Mouse (Mus musculus): ENCODE data around the gene Evpl.

The Evpl gene

GRCm38 (mm10) chr11:116237742-116238395 lies at the start of gene Evpl:
Gene Evpl, minus strand, starts transcription at chr11:116238077.
- CTCF ChIA-PET = no interaction called here

- CTCF ChIA-PET = no interaction called here
These were observed 49.5 kb upstream of the Evpl start for GRCm38 (mm10) chr11:116287351-116287750.

DNA sequence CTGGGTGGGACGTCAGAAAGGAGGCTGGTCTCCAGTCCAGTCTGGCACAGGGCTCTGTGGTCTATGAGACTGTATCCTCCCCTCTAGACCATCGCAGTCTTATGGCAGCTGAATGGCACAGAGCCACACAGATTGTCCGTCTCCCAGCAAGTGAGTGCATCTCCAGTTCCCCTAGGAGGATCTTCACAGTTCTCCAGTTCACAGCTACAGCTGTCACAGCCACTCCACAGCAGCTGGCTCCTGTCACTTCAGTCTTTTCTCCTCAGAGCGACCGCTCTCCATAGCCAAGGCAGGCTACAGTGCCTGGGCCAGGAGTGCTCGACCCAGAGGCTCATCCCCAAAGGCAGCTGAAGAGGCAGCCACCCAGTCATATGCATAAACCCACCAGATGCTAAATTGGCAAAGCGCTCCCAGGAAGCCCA lies 47.9 kb upstream of the Evpl start:
- CTCF ChIA-PET = no interaction called here

DNA sequence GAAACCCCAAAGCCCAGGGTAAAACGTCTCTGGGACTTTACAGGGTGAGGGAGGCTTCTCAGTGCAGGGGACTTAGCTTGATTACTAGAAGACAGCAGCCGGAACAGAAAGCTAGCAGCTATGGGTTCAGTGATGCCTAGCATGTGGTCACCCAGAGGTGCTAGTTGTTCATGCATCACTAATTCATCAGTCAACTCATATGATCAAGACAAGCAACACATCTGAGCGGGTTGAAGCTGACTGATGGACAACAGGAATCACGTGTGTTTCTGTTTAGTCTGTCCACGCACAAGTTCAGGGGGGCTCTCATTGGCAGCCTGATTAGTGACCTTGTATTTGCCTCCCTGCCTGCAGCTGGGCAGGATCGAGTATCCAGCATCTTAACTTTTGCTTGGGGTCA lies 46.1 kb upstream of the Evpl start:
- CTCF ChIA-PET = interaction anchor here (0.8 kb wide), 1 partner anchor 10 kb away, joined by 3 read pairs; no protein-coding TSS in a partner anchor

DNA sequence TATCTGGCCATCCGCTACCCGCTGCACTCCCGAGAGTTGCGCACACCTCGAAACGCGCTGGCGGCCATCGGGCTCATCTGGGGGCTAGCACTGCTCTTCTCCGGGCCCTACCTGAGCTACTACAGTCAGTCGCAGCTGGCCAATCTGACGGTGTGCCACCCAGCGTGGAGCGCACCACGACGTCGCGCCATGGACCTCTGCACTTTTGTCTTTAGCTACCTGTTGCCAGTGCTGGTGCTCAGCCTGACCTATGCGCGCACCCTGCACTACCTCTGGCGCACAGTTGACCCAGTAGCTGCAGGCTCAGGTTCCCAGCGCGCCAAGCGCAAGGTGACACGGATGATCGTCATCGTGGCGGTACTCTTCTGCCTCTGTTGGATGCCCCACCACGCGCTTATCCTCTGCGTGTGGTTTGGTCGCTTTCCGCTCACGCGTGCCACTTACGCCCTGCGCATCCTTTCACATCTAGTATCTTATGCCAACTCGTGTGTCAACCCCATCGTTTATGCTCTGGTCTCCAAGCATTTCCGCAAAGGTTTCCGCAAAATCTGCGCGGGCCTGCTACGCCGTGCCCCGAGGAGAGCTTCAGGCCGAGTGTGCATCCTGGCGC lies 45.1 kb upstream of the Evpl start:
- CTCF ChIA-PET = interaction anchor here (0.6 to 0.8 kb wide), 2 partner anchors 11 kb away, joined by 3 read pairs; no protein-coding TSS in a partner anchor

DNA sequence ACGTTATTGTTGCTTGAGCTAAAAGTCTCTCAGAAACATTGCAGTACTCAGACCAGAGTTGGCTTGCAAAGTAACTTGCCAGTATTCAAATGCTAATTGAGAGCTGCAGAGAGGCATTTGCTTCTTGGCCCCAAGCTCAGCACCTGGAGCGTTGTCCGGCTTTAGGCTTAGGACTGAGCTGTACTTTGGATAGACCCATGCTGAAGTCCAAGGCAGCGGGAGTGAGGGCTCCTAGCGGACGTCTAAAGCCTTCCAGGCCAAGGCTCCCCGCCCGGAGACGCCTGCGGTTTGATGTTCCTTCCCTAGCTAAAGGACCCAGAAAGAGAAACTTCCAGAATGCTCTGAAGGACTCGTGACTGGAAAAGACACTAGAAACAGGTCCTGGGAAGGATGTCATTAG lies 44.2 kb upstream of the Evpl start:
- CTCF ChIA-PET = no interaction called here

DNA sequence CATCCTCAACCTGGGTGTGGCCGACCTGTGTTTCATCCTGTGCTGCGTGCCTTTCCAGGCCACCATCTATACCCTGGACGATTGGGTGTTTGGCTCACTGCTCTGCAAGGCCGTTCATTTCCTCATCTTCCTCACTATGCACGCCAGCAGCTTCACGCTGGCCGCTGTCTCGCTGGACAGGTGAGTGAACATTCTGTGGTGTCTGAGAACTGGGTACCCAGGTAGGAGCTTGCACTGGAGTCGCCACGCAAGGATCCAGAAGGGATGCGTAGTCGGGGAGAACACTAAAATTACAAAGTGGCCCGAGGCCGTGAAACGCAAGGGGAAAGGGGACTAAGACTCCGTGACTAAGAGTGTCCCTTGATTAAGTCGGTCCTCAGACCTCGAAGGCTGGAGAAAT lies 43.8 kb upstream of the Evpl start:
- CTCF ChIA-PET = no interaction called here

- CTCF ChIA-PET = no interaction called here
These were observed 43.1 kb upstream of the Evpl start, which contains the start of gene Galr2 for GRCm38 (mm10) chr11:116280751-116281663. Gene Galr2, plus strand, starts transcription at chr11:116280939.

GRCm38 (mm10) chr11:116277184-116277583 lies 39.3 kb upstream of the Evpl start:
- CTCF ChIA-PET = interaction anchor here (0.6 kb wide), 1 partner anchor 184 kb away, joined by 12 read pairs; no protein-coding TSS in a partner anchor

GRCm38 (mm10) chr11:116274045-116274666 lies 36.3 kb upstream of the Evpl start, which contains the start of gene Srp68:
Gene Srp68, minus strand, starts transcription at chr11:116274217.
- CTCF ChIA-PET = interaction anchor here (1.0 kb wide), 1 partner anchor 343 kb away, joined by 3 read pairs; no protein-coding TSS in a partner anchor

DNA sequence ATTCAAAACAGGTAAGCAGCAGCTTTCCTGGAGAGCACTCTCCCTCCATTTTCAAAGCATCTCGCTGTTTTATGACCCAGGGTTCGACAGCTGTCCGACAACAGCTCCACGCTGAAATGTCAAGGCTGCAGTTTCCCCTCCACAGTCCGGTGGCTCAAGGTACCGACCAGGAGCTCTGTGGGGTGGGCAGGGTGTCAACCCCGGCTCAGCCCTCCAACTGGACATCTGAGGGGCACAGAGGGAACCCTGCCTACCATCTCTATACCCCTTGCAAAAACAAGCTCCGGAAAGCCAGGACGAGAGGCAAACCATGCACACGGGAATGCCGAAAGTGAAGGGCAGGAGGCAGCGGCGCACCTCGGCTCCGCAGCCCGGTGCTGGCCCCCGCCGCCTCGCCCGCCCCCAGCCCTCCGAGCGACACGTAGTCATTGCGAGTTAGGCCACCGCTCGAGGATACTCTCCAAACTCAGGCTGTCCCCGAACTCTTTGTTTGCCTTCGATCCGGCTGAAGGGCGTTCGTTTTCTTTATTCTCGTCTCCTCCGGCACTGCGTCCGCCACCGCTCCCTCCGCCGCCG lies 35.7 kb upstream of the Evpl start:
- CTCF ChIA-PET = no interaction called here

- CTCF ChIA-PET = no interaction called here
These were observed 35.0 kb upstream of the Evpl start for GRCm38 (mm10) chr11:116272589-116273468.

DNA sequence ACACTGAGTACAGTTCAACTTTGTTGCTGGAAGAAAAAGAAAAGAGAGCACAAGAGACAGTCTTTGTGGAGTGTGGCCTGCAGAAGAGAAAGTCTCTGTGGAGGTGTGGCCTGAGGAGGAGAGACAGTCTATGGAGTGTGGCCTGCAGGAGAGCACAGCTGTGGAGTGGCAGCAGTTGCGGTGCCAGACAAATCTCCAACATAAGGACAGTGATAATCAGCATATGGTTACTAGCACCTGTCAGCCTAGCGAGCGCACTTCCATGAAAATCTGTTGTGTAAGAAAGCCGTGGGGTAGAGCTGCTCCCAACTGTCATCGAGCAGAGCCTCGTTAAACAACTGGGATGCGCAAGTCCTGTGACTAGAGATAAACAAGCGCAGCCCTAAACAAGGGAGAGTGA lies 31.7 kb upstream of the Evpl start:
- CTCF ChIA-PET = no interaction called here

GRCm38 (mm10) chr11:116268313-116268712 lies 30.4 kb upstream of the Evpl start:
- CTCF ChIA-PET = no interaction called here

DNA sequence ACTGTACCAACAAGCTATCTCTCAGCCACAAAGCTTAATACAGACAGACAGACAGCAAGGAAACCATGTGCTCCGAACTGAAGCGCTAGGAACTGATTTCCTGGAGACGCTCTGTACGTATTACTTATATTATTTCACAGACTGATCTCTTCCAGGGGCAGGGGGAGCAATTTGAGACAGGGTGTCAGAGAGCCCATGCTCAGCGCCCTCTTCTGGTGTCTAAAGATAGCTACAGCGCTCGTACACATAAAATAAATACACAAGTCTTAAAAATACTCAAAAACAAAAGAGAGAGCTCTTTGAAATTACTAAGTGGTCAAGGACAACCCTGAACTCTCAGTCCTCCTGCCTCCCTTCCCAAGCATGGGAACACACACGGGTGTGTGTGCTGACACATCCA lies 29.8 kb upstream of the Evpl start:
- CTCF ChIA-PET = no interaction called here

DNA sequence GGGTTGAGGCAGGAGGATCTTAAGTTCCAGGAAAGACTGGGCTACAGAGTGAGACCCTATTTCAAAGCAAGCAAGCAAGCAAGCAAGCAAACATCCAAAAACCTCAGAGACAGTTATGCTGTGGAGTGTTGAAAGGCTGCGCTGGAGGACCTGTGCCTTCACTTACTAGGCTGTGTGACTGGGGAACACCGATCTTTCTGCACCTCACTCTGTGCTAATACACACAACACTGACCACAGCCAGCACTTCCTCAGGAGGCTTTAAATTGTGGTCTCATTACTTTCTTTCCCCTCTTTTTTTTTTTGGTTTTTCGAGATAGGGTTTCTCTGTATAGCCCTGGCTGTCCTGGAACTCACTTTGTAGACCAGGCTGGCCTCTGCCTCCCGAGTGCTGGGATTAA lies 28.0 kb upstream of the Evpl start:
- CTCF ChIA-PET = no interaction called here

DNA sequence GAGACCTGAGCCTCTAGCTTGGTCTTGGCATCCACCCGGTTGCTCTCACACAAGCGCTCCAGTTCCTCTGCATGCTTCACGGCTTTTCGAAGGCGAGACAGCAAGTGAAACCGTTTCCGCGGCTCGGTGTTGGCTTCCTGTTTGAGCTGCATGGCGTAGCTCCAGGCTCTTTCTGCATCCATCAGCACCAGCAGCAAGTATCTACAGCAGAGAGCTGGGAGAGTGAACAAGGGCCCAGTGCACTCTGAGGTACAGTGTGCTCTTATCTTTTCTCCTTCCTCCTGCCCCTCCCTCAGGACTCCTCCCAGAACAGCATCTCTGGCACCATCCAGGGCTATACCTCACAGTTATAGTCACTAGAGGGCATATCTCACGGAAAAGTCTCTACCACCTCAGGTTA lies 27.5 kb upstream of the Evpl start:
- CTCF ChIA-PET = no interaction called here

DNA sequence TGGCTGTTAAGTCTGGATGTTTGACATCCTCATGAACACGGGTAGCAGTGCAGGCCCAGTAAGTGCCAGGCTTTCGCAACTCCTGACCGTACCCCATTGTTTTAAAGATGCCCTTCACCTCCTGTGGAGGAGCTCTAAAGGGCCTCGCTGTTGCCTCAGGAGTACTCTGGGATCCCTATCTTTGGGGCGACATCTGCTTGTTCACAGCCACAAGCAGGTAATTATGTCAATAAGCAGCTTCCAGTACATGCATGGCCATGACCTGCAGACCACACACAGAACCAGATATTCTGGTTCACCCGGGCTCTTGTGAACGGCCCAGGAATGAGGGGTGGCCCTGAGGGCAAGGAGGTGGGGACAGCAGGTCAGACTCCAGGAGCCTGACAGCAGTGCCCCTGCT lies 22.4 kb upstream of the Evpl start:
- CTCF ChIA-PET = no interaction called here

- CTCF ChIA-PET = interaction anchor here (0.9 kb wide), 1 partner anchor 46 kb away, joined by 3 read pairs; no protein-coding TSS in a partner anchor
These were observed 21.6 kb upstream of the Evpl start for GRCm38 (mm10) chr11:116259461-116259860.

- CTCF ChIA-PET = no interaction called here
These were observed 18.3 kb upstream of the Evpl start for GRCm38 (mm10) chr11:116255982-116256675.
